Mouse (Mus musculus) brain, embryonic 14.5 days (tissue): Measurements from ENCODE around the gene Ptgfrn. TPM values are rescaled to one million over a fixed set of nuclear protein-coding genes. Genes with fewer than 3 reads are reported as not detected.

Experiments used
- DNase-seq: peaks from one replicate; pipeline ENCODE4 v3.0.0-alpha.2; 2011; ENCODE audit warnings: low read depth
- CTCF ChIP-seq: fragments of 200-500 bp; IDR thresholded peaks from 2 replicates; pipeline ENCODE4 v1.5.1; 2012; ENCODE audit warnings: inconsistent platforms, mild to moderate bottlenecking, moderate library complexity, borderline replicate concordance; ENCODE audit not compliant: insufficient read depth, insufficient read length; ENCODE audit errors: extremely low read depth
- POLR2A ChIP-seq: fragments of 200-500 bp; IDR thresholded peaks from 2 replicates; pipeline ENCODE4 v1.6.1; 2012; ENCODE audit warnings: mild to moderate bottlenecking, inconsistent platforms, borderline replicate concordance; ENCODE audit not compliant: poor library complexity, insufficient read depth, insufficient read length, severe bottlenecking; ENCODE audit errors: extremely low read depth
- polyA plus RNA-seq: library from polyadenylated mRNA; depleted of rRNA; stranded (reverse); fragments of >200 nt; gene quantifications from 2 replicates; pipeline ENCODE4 v1.2.3, GENCODE M21; 2012

The Ptgfrn gene
- polyA plus RNA-seq, 1 experiment = 20.8 TPM

DNA sequence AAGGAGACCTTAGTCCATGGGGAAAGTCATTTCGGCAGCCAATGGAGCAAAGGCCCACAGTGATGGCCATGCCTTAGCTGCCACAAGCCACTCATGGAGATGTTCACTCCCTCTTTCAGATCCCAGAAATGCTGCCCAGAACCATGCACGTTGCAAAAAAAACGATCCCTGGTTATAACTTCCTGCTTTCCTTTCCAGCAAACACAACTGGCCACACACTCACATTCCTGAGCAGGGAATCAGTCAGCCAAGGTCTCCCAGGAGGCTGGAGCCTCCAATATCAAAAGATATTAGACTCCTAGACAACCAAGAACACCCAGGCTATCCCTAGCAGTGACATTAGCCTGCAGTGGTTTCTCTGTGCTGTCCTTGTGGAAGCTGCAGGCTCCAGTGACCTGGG, 34.2 kb downstream of the Ptgfrn start:
- no peak for TF ChIP-seq CTCF
- no peak for DNase-seq

DNA sequence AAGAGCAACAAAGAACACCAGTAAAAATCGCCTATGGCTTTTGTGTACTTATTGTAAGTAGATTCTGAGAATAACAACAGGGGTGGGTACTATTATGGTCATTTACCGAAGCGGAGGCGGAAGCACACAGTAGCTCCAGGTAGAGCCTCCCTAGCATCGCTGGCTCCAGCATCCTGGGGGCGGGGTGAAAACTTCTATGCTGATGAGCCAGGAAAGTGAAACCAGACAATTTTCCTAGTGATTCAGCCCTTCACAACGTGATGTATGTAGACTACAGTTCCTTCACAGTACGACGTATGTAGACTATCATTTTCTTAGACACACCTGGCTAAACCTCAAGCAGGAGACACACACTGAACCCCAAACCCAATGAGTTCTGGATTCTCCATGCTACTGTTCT, 36.7 kb downstream of the Ptgfrn start:
- TF ChIP-seq CTCF (no peak), POLR2A (no peak)
- DNase-seq = no peak

DNA sequence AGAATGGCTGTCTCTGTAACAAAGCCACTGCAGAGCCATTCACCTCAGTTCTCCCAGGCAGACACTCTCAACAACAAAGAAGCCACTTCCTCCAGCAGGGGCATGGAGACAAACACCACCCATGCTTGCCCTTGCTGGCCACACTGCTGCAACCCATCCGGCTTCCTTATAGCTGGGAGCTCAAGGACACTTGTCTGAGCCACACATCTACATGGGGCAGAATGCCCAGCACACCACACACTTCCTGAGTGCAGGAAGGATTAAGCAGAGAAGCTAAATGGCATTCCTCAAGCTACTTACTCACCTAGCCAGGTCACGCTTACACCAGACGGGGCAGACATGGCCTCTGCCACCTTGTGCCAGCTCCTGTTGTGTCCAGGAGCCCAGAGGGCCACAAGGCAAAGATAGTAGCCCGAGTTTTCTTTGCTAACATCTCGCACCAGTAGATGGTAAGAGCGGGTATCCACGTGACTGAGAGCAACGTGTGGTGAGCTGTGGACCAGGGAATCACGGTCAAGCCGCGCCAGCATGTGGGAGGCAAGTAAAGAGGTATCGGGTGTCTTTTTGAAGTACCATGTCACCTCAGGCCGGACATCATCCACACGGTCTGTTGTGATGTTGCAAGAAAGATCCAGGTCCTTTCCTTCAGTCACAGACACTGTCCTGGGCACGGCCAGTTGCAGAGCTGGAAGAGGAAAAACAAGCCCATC, 37.4 kb downstream of the Ptgfrn start:
- TF ChIP-seq POLR2A (no peak), CTCF (no peak)

DNA sequence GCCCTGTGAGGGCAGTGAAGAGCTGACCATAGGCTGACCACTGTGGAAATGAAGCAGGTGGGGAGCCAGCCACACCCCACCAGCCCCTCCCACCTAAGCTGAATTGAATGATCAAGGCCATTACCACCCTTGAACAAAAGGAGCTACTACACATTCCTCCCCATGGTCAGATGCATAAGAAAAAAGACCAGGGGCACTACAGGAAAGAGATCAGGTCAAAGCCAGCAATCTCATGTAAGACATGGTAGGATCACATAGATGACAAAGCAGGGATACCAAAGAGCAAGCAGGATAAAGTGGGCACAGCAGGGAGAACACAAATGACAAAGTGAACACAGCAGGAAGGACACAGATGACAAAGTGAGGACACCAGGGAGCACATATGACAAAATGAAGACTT, 38.5 kb downstream of the Ptgfrn start:
- DNase-seq = no peak
- TF ChIP-seq CTCF (no peak), POLR2A (no peak)

More for the DNA sequence above, 37.4 kb downstream of the Ptgfrn start:
- peak; percentile 18 for DNase-seq

DNA sequence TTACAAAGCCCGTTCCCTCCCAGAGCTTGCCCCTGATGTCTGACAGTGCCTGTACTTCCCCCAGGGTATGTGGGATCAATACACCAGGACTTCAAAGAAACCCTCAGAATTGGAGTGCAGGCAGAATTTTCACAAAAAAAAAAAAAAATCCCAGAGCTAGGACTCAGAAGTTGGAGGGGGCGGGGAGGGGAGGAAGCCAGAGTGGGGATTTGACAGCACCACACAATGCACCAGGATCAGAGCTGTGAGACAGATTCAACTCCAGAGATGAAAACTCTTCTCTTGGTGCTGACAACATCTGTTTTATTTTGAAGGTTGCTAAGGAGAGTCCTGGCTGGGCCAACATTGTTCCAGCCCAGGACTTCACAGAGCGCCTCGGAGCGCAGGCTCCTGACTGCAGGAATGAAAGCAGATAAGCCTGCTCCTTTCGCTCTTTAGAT, 39.3 kb downstream of the Ptgfrn start:
- TF ChIP-seq POLR2A = no peak
- no peak for TF ChIP-seq CTCF
- DNase-seq = peak; percentile 92

DNA sequence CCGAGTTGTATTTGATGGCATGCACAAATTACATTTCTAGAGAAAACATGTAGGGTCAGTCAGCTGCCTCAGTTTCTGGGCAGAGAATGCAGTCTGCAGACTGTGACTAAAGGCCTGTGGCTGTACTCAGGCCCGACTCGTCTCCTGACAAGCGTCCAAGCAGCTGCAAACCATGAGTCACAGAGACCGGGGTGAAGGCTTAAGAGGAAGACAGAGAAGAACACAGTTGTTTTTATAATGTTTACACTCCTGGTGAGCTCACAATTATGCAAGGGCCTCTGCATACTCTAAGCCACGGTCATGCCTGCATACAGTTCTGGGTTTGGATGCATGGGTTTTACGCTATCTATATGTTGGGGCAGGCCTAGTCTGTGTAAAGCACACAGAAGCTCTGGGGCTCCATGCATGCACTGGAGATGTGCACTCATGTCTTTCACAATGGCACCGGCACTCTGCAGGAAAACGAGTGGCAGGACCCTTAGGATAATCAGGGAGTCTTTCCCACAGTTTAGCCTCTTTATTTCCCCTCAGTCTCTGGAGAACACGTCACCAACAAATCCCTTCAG, 39.8 kb downstream of the Ptgfrn start:
- TF ChIP-seq CTCF = no peak
- DNase-seq = peak; percentile 65

DNA sequence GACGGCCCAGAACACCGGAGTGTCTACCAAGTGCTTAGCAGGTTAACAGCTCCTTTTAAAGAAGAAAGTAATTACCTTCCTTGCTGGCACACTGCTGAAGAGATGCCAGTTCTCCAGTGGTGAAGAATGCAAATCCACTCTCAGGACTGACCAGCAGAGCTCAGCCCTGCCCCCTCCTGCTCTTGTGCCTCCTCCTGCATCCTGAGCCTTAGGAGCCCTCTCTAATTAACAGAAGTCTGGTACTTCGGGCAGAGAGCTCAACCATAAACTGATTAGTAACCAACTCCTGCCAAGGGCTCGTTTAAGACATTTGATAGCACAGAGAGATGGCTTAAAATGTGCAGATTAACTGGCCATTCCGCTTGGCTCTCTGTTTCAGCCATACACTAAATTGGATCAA, 41.4 kb downstream of the Ptgfrn start:
- no peak for TF ChIP-seq CTCF
- no peak for TF ChIP-seq POLR2A
- peak; percentile 95 for DNase-seq

DNA sequence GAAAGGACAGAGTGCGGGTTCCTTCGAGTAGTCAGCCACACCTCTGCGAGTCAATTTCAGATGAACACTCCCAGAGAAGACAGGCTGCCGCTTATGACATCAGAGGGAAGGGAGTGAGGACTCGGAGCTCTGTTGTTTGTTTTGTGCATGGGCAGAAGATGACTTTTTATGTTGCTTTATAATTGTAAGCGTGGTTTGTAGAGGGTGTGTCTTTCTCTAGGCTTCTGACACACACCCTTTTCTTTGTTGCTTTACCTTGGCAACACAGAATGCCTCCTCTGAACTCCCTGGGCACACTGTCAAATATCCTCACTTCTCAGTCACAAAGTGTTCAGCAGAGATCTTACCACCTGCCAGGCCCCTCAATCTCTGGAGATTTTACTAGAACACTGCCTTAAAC, 43.9 kb downstream of the Ptgfrn start:
- no peak for TF ChIP-seq POLR2A
- no peak for TF ChIP-seq CTCF
- peak; percentile 59 for DNase-seq

DNA sequence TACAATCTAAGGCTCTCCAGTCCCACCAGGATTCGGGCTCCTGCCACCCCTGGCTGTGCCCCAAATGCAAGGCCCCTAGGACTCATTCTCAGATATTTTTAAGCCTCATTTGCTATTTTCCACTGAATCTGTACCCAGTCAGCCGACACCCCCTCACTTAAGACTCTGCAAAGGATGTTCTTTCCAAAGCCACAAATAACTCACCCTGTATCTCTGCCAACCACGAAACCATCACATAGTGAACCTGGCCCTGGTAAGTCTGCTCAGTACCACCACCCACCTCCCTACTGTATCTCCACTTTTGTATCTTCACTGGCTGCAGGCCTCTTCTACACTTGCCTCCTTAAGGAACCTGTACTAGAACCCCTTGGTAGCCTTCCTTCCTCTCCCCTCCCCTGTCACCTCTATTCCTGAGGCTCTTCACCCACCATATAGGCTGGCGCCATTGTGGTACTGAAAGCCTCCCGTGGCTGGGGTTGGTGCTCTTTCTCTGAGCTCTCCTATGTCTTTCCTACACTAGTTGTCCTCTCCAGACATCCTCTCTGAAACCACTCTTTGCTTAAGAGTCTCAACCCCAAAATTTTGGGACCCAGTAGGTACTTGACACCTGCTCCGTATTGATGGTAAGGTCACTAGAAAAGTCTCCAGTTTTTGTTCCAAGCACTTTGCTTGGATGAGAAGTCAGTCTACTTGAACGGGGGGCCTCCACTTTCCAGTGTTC, 48.1 kb downstream of the Ptgfrn start:
- DNase-seq = no peak
- TF ChIP-seq CTCF (no peak), POLR2A (no peak)

DNA sequence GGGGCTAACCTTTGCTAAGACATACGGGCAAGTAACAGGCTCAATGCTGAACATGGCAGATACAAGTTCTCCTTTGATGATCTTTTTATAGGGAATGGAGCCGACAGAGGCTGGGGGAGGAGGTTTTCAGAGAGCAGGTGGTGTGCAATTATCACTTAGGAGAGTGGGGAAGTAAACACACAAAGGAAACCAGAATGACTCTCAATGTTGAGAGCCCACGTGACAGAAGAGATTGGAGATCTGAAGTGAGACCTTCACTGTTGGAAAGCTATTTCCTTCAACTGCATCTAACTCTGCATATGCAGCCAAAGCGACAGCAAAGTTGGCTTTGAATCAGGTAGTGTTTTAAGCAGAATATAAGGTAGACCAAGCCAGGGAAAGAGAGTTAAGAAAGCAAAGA, 50.9 kb downstream of the Ptgfrn start:
- peak; percentile 35 for DNase-seq
- TF ChIP-seq POLR2A (no peak), CTCF (no peak)

DNA sequence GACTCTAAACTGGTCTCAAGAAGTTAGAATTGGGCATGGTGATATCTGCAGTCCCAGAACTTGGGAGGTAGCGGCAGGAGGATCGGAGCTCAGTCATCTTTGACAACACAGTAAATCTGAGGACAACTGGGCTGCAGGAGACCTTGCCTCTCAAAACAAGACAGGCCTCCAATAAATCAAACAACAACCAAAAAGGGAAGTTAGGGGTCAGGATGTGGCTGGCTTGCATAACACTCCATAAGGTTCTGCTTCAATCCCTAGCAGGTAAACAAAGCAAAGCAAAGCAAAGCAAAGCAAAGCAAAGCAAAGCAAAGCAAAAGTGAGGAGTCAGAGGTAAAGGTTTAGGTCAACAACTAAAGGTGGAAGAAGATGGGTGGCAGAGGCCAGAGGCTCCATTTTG, 51.9 kb downstream of the Ptgfrn start:
- no peak for DNase-seq
- TF ChIP-seq POLR2A (no peak), CTCF (no peak)

DNA sequence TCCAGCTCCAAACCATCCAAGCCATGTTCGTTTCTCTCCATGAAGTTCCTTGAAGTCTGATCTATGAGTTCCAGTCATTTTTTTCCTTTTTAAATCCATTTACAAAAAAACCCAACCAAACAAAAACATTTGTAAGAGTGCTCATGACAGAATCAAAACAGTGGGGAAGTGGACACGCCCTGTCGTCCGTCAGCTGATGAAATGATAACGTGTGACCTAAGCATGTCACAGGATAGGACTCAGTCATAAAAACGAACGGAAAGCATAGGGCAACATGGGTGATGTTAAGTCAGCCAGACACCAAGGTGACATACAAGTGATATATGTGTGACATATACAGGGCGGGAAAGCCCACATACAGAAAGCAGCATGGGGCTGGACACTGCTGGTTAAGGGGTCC, 54.9 kb downstream of the Ptgfrn start:
- DNase-seq = no peak
- TF ChIP-seq CTCF = no peak
- TF ChIP-seq POLR2A = no peak

DNA sequence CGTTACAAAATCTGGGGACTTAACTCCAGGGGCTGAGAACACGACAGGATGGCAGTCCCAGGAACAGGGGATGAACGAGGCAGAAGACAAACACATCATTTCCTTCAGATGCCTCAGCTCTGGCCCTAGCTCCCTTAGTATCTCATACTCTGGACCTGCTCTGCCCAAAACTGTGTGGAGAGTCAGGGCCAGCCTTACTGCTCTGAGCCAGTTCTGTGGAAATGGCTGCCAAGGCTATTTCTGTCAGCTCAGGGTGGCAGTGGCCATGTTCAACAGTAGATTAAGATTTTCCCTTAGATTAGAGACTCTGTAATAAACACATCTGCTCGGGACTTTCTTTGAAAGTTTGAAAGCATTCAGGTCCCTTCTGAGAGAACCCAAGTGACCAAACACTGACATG, 58.5 kb downstream of the Ptgfrn start:
- no peak for TF ChIP-seq CTCF
- DNase-seq = no peak
